Mouse (Mus musculus) intestine, embryonic 15.5 days (tissue): ENCODE measurements around the gene Kif23. TPM values are rescaled to one million over a fixed set of nuclear protein-coding genes. Genes with fewer than 3 reads are reported as not detected.

Experiments
- ATAC-seq: fragments of 200-750 bp; cut with Nextera tagmentation; 2 replicates; pipeline ENCODE4 v1.8.0; 2017; ENCODE audit warnings: moderate TSS enrichment, moderate library complexity
- H3K27ac ChIP-seq: fragments of 300-500 bp; sonication (generic); 2 replicates; pipeline ENCODE4 v1.5.1; 2015; ENCODE audit warnings: mild to moderate bottlenecking, inconsistent platforms
- H3K27me3 ChIP-seq: fragments of 300-500 bp; sonication (generic); replicated peaks from 2 replicates; pipeline ENCODE4 v1.6.1; 2015; ENCODE audit warnings: inconsistent platforms
- H3K36me3 ChIP-seq: fragments of 300-500 bp; sonication (generic); 2 replicates; pipeline ENCODE4 v1.6.1; 2015; ENCODE audit warnings: inconsistent platforms
- H3K4me1 ChIP-seq: fragments of 300-500 bp; sonication (generic); replicated peaks from 2 replicates; pipeline ENCODE4 v1.6.1; 2015; ENCODE audit warnings: inconsistent platforms
- H3K4me2 ChIP-seq: fragments of 300-500 bp; sonication (generic); replicated peaks from 2 replicates; pipeline ENCODE4 v1.6.1; 2015; ENCODE audit warnings: mild to moderate bottlenecking, inconsistent platforms
- H3K4me3 ChIP-seq: fragments of 300-500 bp; sonication (generic); replicated peaks from 2 replicates; pipeline ENCODE4 v1.5.1; 2015; ENCODE audit warnings: inconsistent platforms
- H3K9ac ChIP-seq: fragments of 300-500 bp; sonication (generic); 2 replicates; pipeline ENCODE4 v1.6.1; 2015; ENCODE audit warnings: inconsistent platforms
- H3K9me3 ChIP-seq: fragments of 300-500 bp; sonication (generic); 2 replicates; pipeline ENCODE4 v1.6.1; 2016; ENCODE audit warnings: inconsistent platforms
- WGBS: fragments of 180-500 bp; shearing (Covaris S2); methylation state at CpG from one replicate; pipeline ENCODE4 v1.1.7; 2015; 5-methylcytosine and 5-hydroxymethylcytosine counted together
- polyA plus RNA-seq: library from polyadenylated mRNA; unstranded; fragments of >200 nt; fragmentation: Nextera tagmentation; extraction: Ambion mirVana; gene quantifications from 2 replicates; pipeline ENCODE4 v1.2.1, GENCODE M21; 2015

Gene Kif23
- polyA plus RNA-seq, 1 experiment from 2014 or later: 92.6 TPM

GRCm38 (mm10) chr9:61965987-61966386 lies 19.4 kb upstream of the Kif23 start:
- 0 out of 2 replicates have a peak, but pooled peaks have one; percentile 14 for ATAC-seq
- H3K4me1 ChIP-seq: peaks cover 4% of the 10 kb centered on the region
- no peaks in the 10 kb centered on the region for H3K9me3 ChIP-seq
- H3K9ac ChIP-seq: no peak overlapping the region
- H3K27me3 ChIP-seq: no peaks in the 10 kb centered on the region
- no peak overlapping the region for H3K4me2 ChIP-seq
- no peaks in the 10 kb centered on the region for H3K36me3 ChIP-seq
- H3K27ac ChIP-seq: no peak overlapping the region
- 88% methylated on average over 7 of the region's 7 CpGs for WGBS
- no peak overlapping the region for H3K4me3 ChIP-seq

DNA sequence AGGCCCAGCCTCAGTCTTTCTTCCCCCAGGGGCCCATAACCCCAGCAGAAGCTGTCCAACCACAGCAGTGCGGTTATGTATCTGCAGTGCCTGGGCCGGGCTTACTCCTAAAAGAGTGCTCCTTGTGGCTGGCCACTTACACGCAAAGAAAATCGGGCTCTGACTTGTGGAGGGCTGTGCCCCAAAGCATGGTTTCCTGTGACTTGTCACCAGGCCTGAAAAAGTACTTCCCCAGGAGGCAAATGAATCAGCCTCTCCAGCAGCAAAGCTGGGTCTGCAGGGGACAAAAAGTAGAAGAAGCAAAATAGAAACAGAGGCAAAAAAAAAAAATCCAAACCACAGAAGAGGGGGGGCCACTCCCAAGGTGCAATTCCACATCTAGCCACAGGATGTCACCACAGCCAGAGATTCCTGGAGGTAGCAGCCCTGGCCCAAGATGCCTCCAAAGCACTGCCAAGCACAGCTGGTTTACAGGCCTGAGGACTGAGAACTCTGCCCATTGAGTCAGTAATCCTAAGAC lies 18.9 kb upstream of the Kif23 start:
- Histone ChIP-seq H3K4me3 (no peak overlapping the region), H3K4me2 (no peak overlapping the region), H3K9ac (no peak overlapping the region), H3K27me3 (no peaks in the 10 kb centered on the region), H3K36me3 (no peaks in the 10 kb centered on the region), H3K27ac (no peak overlapping the region), H3K4me1 (peaks cover 9% of the 10 kb centered on the region), H3K9me3 (no peaks in the 10 kb centered on the region)
- 42% methylated on average over 4 of the region's 4 CpGs for WGBS
- peak; percentile 52; the same call in 1 of the 2 replicates for ATAC-seq

DNA sequence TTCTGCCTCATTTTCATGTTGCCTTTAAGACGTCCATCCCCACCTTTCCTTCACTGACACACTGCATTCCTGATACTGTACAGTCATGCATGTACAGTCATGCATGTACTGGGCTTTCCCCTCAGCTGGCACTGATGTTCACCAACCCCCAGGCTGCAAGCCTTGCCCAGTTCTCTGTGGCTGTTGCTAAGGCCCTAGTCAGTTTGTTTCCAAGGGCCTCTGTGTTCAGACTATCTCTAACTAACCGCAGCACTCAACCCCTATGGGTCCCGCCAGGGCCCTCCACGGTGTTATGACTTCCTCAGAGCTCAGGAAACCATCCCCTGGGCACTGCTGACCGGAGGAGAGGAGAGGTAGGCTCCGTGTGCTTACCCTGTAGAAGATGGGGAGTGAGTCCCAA lies 16.8 kb upstream of the Kif23 start:
- 71% methylated on average over 6 of the region's 6 CpGs for WGBS
- no peaks in the 10 kb centered on the region for H3K9me3 ChIP-seq
- no peak overlapping the region for H3K9ac ChIP-seq
- no peak for ATAC-seq
- peaks cover 15% of the 10 kb centered on the region for H3K4me1 ChIP-seq
- H3K27ac ChIP-seq: no peak overlapping the region
- H3K27me3 ChIP-seq: no peaks in the 10 kb centered on the region
- no peaks in the 10 kb centered on the region for H3K36me3 ChIP-seq
- no peak overlapping the region for H3K4me2 ChIP-seq
- H3K4me3 ChIP-seq: no peak overlapping the region

GRCm38 (mm10) chr9:61961181-61961580 lies 14.6 kb upstream of the Kif23 start:
- Histone ChIP-seq H3K27me3 (no peaks in the 10 kb centered on the region), H3K4me3 (no peak overlapping the region), H3K27ac (no peak overlapping the region), H3K4me1 (peaks cover 15% of the 10 kb centered on the region), H3K4me2 (no peak overlapping the region), H3K9me3 (no peaks in the 10 kb centered on the region), H3K9ac (no peak overlapping the region), H3K36me3 (no peaks in the 10 kb centered on the region)
- WGBS: 81% methylated on average over 4 of the region's 4 CpGs
- ATAC-seq: no peak

- Histone ChIP-seq H3K4me1 (peaks cover 15% of the 10 kb centered on the region), H3K9ac (no peak overlapping the region), H3K27ac (peak overlapping the region; percentile 67; the same call in 1 of the 2 replicates), H3K4me3 (no peak overlapping the region), H3K4me2 (no peak overlapping the region), H3K9me3 (no peaks in the 10 kb centered on the region), H3K36me3 (no peaks in the 10 kb centered on the region), H3K27me3 (no peaks in the 10 kb centered on the region)
- WGBS: 44% methylated on average over 5 of the region's 5 CpGs
- peak; percentile 32; the same call in 1 of the 2 replicates for ATAC-seq
Measured at GRCm38 (mm10) chr9:61960753-61961152, 14.2 kb upstream of the Kif23 start.

- Histone ChIP-seq H3K4me3 (no peak overlapping the region), H3K27ac (peak overlapping the region; percentile 67), H3K9ac (no peak overlapping the region), H3K27me3 (no peaks in the 10 kb centered on the region), H3K36me3 (no peaks in the 10 kb centered on the region), H3K4me1 (peaks cover 15% of the 10 kb centered on the region), H3K9me3 (no peaks in the 10 kb centered on the region), H3K4me2 (no peak overlapping the region)
- peak; percentile 93 for ATAC-seq
- 78% methylated on average over 1 of the region's 1 CpGs for WGBS
Measured at GRCm38 (mm10) chr9:61959921-61960569, 13.5 kb upstream of the Kif23 start.

DNA sequence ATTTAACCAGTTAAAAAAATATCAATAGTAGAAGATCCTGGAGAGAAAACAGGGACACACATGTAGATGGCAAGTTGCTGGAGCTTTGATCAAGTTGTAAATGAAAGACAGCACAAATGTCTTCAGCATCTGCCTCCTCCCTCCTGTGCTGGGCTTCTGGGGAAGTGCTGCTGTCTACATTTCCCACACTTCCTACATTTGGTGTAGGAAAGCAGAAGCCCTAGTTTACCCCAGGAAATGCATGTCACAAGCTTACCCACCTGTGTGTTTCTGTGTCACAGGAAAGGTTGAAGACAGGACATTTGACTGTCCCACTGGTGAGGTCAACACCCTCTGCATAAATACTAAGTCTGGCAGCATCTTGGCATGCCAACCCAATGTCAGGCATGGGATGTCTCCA lies 8.1 kb upstream of the Kif23 start:
- 0 out of 2 replicates have a peak, but pooled peaks cover under 1% of the 10 kb centered on the region for H3K4me1 ChIP-seq

GRCm38 (mm10) chr9:61952241-61952640 lies 5.7 kb upstream of the Kif23 start:
- H3K36me3 ChIP-seq: no peaks in the 10 kb centered on the region
- H3K27me3 ChIP-seq: no peaks in the 10 kb centered on the region
- no peak overlapping the region for H3K27ac ChIP-seq
- H3K9me3 ChIP-seq: no peaks in the 10 kb centered on the region
- H3K4me1 ChIP-seq: no peaks in the 10 kb centered on the region
- WGBS: 75% methylated on average over 7 of the region's 7 CpGs
- no peak overlapping the region for H3K4me2 ChIP-seq
- ATAC-seq: no peak
- H3K9ac ChIP-seq: no peak overlapping the region
- no peak overlapping the region for H3K4me3 ChIP-seq

More for the DNA sequence above, 8.1 kb upstream of the Kif23 start:
- no peak for ATAC-seq
- Histone ChIP-seq H3K4me2 (no peak overlapping the region), H3K9ac (no peak overlapping the region), H3K36me3 (no peaks in the 10 kb centered on the region), H3K27ac (no peak overlapping the region), H3K9me3 (no peaks in the 10 kb centered on the region), H3K27me3 (no peaks in the 10 kb centered on the region), H3K4me3 (no peak overlapping the region)

DNA sequence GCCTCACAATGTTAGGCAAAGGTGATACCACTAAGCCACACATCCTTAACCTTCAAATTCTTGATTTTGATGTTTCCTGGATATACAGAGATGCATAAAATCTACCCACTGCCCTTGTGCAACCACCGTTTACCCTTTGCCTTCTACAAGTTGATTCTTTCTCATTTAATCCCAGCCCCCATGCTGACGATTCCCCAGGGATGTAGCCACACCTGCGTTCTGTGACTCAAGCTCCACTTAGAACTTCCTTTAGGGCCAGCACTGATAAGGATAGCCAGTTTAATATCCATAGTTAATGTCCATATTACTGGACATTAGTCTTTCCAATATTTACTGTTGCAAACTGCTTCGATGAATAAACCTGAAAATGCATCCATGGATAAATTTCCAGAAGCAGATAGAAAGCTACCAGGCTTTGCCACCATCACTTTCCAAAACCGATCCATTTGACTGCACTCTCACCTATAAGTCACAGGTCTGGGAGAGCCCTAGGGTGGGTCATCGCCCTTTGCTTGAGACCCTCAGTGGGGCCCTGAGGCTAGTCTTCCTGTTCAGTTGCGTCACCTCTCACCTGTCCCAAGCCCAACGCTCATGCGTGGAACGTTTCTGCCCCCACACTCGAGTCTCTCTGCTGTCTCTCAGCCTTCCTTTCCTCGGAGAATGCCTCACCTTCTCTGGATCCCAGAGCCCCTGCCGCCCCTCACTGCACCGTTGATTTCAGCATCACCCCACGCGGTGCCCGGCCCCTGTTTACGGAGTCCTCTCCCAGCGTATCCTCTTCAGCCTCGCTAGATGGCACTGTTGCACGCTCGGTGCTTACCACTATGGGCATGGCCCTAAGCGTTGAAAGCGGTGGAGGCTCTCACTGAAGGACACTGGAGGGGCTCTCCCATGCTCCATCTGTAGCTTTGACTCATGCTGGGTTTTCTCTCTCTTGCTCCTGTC lies 1.1 kb upstream of the Kif23 start:
- WGBS: 5% methylated on average over 24 of the region's 24 CpGs
- Histone ChIP-seq H3K9ac (peak overlapping the region; percentile 50), H3K4me3 (peak overlapping the region; percentile 86)

DNA sequence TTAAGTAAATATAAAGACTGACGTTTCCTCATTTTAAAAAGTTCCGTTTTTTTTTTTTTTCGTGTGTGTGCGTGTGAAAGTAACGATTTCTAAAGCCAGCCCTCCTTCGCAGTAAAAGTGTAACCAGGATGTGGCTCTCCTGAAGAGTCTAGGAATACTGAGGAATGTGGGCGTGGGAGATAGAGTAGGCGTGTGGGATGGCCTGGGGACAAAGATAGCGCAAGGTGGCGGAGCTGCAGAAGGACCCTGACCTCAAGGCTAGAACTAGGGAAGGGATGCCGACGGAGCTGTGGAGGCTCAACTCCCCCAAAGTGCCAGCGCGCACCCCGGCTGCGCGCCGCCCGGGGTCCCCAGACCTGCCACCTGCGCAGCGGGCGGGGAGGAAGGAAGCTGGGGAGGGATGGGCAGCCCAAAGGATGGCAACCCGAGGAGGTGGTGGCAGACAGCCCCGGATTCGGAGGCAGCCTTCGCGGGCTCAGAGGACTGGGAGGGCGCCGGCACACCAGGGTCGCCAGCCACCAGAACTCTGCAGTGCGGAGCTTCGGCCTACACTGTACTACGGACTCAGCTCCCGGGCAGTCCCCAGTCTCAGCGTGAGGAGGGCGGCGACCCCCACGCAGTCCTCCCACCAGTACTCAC lies 482 bp downstream of the Kif23 start:
- ATAC-seq: peak; percentile 82
- peak overlapping the region; percentile 90 for H3K27ac ChIP-seq
- peak overlapping the region; percentile 97 for H3K4me2 ChIP-seq
- no peaks in the 10 kb centered on the region for H3K9me3 ChIP-seq
- peaks cover 6% of the 10 kb centered on the region; the same call in 1 of the 2 replicates for H3K36me3 ChIP-seq
- under 1% methylated on average over 38 of the region's 38 CpGs for WGBS
- H3K4me3 ChIP-seq: peak overlapping the region; percentile 86
- no peaks in the 10 kb centered on the region for H3K27me3 ChIP-seq
- peak overlapping the region; percentile 74 for H3K9ac ChIP-seq
- H3K4me1 ChIP-seq: no peaks in the 10 kb centered on the region

More for the DNA sequence above, 1.1 kb upstream of the Kif23 start:
- Histone ChIP-seq H3K27me3 (no peaks in the 10 kb centered on the region), H3K27ac (0 out of 2 replicates have a peak overlapping the region, but pooled peaks have one; percentile 17), H3K36me3 (peaks cover 6% of the 10 kb centered on the region; the same call in 1 of the 2 replicates), H3K4me1 (no peaks in the 10 kb centered on the region), H3K4me2 (peak overlapping the region; percentile 97), H3K9me3 (no peaks in the 10 kb centered on the region)
- ATAC-seq: peak; percentile 74

DNA sequence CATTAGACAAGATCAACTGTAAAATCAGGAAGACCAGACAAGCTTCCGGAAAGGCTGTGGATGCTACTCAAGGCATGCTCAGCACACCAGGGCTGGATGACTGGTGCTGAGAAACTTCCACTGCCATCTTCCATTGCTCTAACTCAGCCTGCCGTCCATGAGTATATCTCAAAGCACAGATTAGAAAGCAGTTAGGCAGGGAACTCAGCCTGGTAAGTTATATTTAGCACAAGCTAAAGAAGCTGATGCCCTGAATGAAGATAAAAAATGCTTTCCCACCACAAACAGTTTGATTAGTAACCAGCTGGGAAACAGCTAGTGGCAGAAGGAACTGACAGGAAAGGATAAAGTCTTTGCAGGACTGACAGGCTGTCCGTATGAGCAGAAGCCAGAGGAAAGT lies 5.5 kb downstream of the Kif23 start:
- no peak overlapping the region for H3K27ac ChIP-seq
- H3K36me3 ChIP-seq: peaks cover 23% of the 10 kb centered on the region
- no peaks in the 10 kb centered on the region for H3K4me1 ChIP-seq
- no peak overlapping the region for H3K4me3 ChIP-seq
- no peaks in the 10 kb centered on the region for H3K9me3 ChIP-seq
- no peaks in the 10 kb centered on the region for H3K27me3 ChIP-seq
- no peak for ATAC-seq
- H3K4me2 ChIP-seq: no peak overlapping the region
- no peak overlapping the region for H3K9ac ChIP-seq
- WGBS: 82% methylated on average over 3 of the region's 3 CpGs

- Histone ChIP-seq H3K4me3 (no peak overlapping the region), H3K27ac (no peak overlapping the region), H3K9ac (no peak overlapping the region), H3K36me3 (peaks cover 30% of the 10 kb centered on the region; the same call in 1 of the 2 replicates), H3K9me3 (no peaks in the 10 kb centered on the region), H3K4me2 (no peak overlapping the region), H3K4me1 (no peaks in the 10 kb centered on the region), H3K27me3 (no peaks in the 10 kb centered on the region)
- WGBS: 75% methylated on average over 2 of the region's 2 CpGs
- ATAC-seq: no peak
Measured at GRCm38 (mm10) chr9:61933333-61933732, 13.2 kb downstream of the Kif23 start.
